Mouse (Mus musculus): ENCODE data around the gene Slc22a19. TPM values are rescaled to one million over a fixed set of nuclear protein-coding genes. Genes with fewer than 3 reads are reported as not detected.

The Slc22a19 gene
- polyA plus RNA-seq, 1 experiment from 2014 or later, result not detected

DNA sequence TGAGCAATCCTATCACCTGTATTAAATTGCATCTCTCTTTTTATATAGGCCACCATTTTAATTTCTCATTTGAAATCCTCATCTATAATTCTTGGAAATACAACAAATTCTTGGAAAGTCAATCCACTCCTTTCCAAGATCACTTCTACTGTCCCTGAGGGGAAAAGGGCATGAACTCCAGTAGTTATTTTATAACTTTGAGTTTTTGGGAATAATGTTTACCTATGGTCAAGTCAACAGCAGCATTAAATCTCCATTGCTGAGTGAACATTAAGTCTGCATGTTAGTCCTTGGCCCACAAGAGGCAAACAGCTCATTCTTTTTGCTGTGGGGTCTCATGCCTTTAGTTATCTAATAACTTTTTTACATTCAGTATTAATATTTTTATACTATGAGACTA is 78.1 kb downstream of the Slc22a19 start:
- H3K9ac ChIP-seq (replicated peaks; ENCODE audit: low read depth, low read length), result no peak overlapping the region
- H3K4me3 ChIP-seq (ENCODE audit: low read depth, low read length), result no peak overlapping the region
- no peaks in the 10 kb centered on the region for H3K27me3 ChIP-seq (ENCODE audit: control insufficient read depth, insufficient read depth, low read length)
- H3K4me2 ChIP-seq (ENCODE audit: low read depth, low read length), result no peak overlapping the region
- no peak for ATAC-seq (ENCODE audit: low read depth)
- H3K4me1 ChIP-seq (ENCODE audit: control insufficient read depth, insufficient read depth, low read length), result no peaks in the 10 kb centered on the region
- H3K27ac ChIP-seq (ENCODE audit: low read depth, low read length), result no peak overlapping the region
- no peaks in the 10 kb centered on the region for H3K36me3 ChIP-seq (ENCODE audit: control insufficient read depth, insufficient read depth, low read length)
- no peaks in the 10 kb centered on the region for H3K9me3 ChIP-seq (ENCODE audit: control insufficient read depth, low read length)

Other genes with a start within 250 kb of the Slc22a19 start
- gene Rtn3, start 228.0 kb downstream of the Slc22a19 start, polyA plus RNA-seq (2014; fragmentation: Nextera tagmentation; extraction: Ambion mirVana), result 482 and 576 TPM in 2 replicates
- gene Atl3, start 217.3 kb downstream of the Slc22a19 start, polyA plus RNA-seq (2014; fragmentation: Nextera tagmentation; extraction: Ambion mirVana), result 7.4 and 8.1 TPM in 2 replicates
- gene Pla2g16, start 153.9 kb downstream of the Slc22a19 start, polyA plus RNA-seq (2014; fragmentation: Nextera tagmentation; extraction: Ambion mirVana), result 2.4 and 4.1 TPM in 2 replicates
- gene Lgals12, start 104.1 kb downstream of the Slc22a19 start, polyA plus RNA-seq (2014; fragmentation: Nextera tagmentation; extraction: Ambion mirVana), result 0.16 and 0.17 TPM in 2 replicates
- not detected in 2 replicates for gene Hrasls5, start 98.8 kb downstream of the Slc22a19 start, polyA plus RNA-seq (2014; fragmentation: Nextera tagmentation; extraction: Ambion mirVana)
- gene Slc22a26, start 91.4 kb upstream of the Slc22a19 start, polyA plus RNA-seq (2014; fragmentation: Nextera tagmentation; extraction: Ambion mirVana), result not detected in 2 replicates

All from neural tube, embryonic 14.5 days (tissue).